Mouse (Mus musculus): ENCODE data around the gene Olfr1383. TPM values are rescaled to one million over a fixed set of nuclear protein-coding genes. Genes with fewer than 3 reads are reported as not detected.
A peak's percentile ranks its signal among the peaks of the same experiment; 100 is the strongest.
"Not testable (repeated sequence)": the region's sequence is repeated elsewhere in the genome, so short reads cannot be mapped to it uniquely, and the experiment has no call there.

Olfr1383 gene
- total RNA-seq (2021), result under 1 TPM; 0.69 to 0.91 TPM

DNA sequence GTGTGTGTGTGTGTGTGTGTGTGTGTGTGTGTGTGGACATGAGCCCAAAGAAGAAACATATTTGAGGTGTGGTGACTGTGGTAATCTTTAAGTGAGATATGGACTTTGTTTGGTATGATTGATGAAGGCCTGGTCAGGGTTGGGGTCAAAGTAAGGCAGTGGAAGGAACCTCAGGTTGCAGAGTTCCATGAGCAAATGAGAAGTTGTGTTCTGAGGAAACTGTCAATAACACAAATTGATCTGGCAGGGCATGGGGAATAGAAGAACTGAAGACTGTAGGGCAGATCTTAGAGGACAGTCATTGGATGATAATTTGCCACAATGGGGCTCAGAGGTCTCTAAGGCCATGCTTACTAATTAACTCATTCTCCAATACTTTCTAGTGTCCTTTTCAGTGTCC lies at the start of gene Olfr1383:
TSS of gene Olfr1383 (plus strand) at position 301 of the 400 bp plus-strand sequence.
- DNase-seq, result no peak
- intact Hi-C loops (cut with DNase I), result no loop called here

GRCm38 (mm10) chr11:49485973-49486372 lies 33.5 kb upstream of the Olfr1383 start:
- no peak for DNase-seq
- intact Hi-C loops (cut with DNase I), result no loop called here

- DNase-seq; intact Hi-C loops (cut with DNase I): not testable (repeated sequence)
Measured at GRCm38 (mm10) chr11:49488770-49489169, 30.7 kb upstream of the Olfr1383 start, which contains the start of gene Olfr1385. Gene Olfr1385 (plus strand): TSS chr11:49489070.

- intact Hi-C loops (cut with DNase I), result no loop called here
- peak in 1 of 2 experiments; percentile 14 for DNase-seq
Measured at GRCm38 (mm10) chr11:49518086-49518485, 1.4 kb upstream of the Olfr1383 start.

DNA sequence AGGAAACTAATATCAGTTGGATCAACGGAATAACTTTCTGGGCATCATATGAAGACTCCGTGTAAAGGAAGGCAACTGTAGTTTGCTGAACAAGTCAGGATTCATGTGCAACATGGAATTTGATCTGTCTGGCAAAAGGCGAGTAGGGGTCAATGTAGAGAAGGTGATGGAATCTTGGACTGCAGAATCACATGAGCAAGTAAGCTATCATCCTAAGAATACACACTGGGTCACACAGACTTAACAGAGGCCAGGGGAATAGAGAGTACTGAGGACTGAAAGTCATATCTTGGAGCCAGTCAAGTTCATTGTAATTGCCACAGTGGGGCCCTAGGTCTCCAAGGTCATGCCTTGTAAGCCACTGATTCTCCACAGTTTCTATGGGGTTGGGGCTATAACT lies 8.5 kb downstream of the Olfr1383 start, which contains the start of gene Olfr1382:
TSS of gene Olfr1382 (plus strand) at position 301 of the 400 bp plus-strand sequence.
- no peak for DNase-seq
- intact Hi-C loops (cut with DNase I), result no loop called here

- intact Hi-C loops (cut with DNase I), result no loop called here
- no peak for DNase-seq
Measured at GRCm38 (mm10) chr11:49532761-49533160, 13.3 kb downstream of the Olfr1383 start.

DNA sequence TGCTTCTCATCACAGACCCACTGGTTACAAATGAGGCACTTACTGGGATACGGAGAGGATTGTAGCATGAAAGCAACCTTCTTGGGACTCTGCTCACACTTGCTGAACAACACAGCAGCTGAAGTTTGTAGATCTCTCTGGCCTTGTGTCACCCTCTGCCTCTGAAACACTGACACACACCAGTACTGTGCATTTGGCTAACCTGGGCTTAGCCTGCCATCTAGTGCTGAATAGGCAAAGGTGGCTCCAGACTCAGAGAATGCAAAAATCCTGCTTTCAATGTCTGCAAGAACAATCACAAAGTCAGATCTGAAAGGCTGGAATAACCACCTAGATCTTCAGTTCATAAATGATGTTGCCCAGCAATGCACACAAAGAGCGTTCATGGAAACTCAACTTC lies 17.2 kb downstream of the Olfr1383 start:
- intact Hi-C loops (cut with DNase I), result loop anchor here (5.0 kb wide), 2 partner anchors 264 to 349 kb away; partner anchors contain the start of gene Btnl9
- DNase-seq, result peak; percentile 9 to 11

- intact Hi-C loops (cut with DNase I); DNase-seq: not testable (repeated sequence)
Measured at GRCm38 (mm10) chr11:49543149-49543548, 23.7 kb downstream of the Olfr1383 start, which contains the start of gene Olfr1381. Gene Olfr1381 (plus strand): TSS chr11:49543449.

- DNase-seq, result peak in 1 of 2 experiments; percentile 11
- intact Hi-C loops (cut with DNase I), result loop anchor here (5.0 kb wide), 1 partner anchor 362 kb away; no protein-coding TSS in a partner anchor
Measured at GRCm38 (mm10) chr11:49554033-49554432, 34.6 kb downstream of the Olfr1383 start.

DNA sequence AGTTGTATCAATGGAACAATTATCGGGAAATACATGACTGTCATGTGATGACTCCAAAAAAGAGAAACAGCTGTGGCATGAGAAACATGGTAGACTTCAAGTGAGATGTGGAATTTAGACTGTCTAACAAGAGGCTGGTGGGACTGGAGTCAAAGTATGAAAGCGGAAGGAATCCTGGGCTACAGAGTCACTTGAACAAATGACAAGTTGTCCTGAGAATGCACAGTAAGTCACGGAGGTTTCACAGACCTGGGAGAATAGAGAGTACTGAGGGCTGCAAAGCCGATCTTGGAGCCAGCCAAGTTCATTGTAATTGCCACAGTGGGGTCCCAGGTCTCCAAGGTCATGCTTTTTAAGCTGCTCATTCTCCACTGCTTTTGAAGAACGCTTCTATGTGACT lies 37.1 kb downstream of the Olfr1383 start, which contains the start of gene Olfr1380:
TSS of gene Olfr1380 (plus strand) at position 301 of the 400 bp plus-strand sequence.
- DNase-seq; intact Hi-C loops (cut with DNase I): not testable (repeated sequence)

DNA sequence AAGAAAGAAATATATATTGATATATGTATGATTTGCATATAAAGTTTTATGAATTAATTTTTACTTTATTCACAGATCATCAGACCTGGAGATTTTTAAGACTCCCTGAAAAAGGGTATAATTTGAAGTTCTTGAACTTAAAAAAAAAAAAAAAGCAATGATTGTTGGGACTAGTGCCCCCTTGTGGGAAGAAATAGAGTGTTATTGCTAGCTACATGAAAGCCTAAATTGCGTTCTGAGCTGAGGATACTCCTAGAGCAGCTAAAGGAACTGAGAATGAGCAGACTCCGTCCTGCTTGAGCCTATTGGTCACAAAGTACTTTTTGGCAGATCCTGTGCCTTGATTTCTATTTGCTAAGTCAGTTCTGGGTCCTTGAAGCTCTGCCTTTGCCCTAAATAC lies 55.6 kb downstream of the Olfr1383 start:
- DNase-seq; intact Hi-C loops (cut with DNase I): not testable (repeated sequence)

Other genes with a start within 250 kb of the Olfr1383 start
- gene Olfr1393, start 241.3 kb upstream of the Olfr1383 start, total RNA-seq (2021), result under 1 TPM; 0.17 to 0.35 TPM
- gene Olfr1392, start 234.4 kb upstream of the Olfr1383 start, total RNA-seq (2021), result not detected
- not detected for gene Olfr10, start 214.9 kb upstream of the Olfr1383 start, total RNA-seq (2021)
- gene Olfr1391, start 196.9 kb upstream of the Olfr1383 start, total RNA-seq (2021), result not detected
- gene Olfr1390, start 184.5 kb upstream of the Olfr1383 start, total RNA-seq (2021), result not detected
- not detected for gene Olfr1389, start 96.6 kb upstream of the Olfr1383 start, total RNA-seq (2021)
- gene Olfr1388, start 83.0 kb upstream of the Olfr1383 start, total RNA-seq (2021), result under 1 TPM; 0.10 to 0.14 TPM
- gene Olfr1387, start 64.3 kb upstream of the Olfr1383 start, total RNA-seq (2021), result not detected
- gene Olfr1386, start 54.6 kb upstream of the Olfr1383 start, total RNA-seq (2021), result not detected
- gene Olfr1385, start 30.6 kb upstream of the Olfr1383 start, total RNA-seq (2021), result not detected
- gene Olfr1384, start 12.9 kb upstream of the Olfr1383 start, total RNA-seq (2021), result under 1 TPM in 1 of 2 experiments, not detected in 1; 0.42 TPM
- gene Olfr1382, start 8.6 kb downstream of the Olfr1383 start, total RNA-seq (2021), result not detected
- gene Olfr1381, start 23.8 kb downstream of the Olfr1383 start, total RNA-seq (2021), result not detected
- not detected for gene Olfr1380, start 37.2 kb downstream of the Olfr1383 start, total RNA-seq (2021)
- 10 to 100 TPM; 14.5 to 14.9 TPM for gene Flt4, start 89.6 kb downstream of the Olfr1383 start, total RNA-seq (2021)
- gene Scgb3a1, start 144.0 kb downstream of the Olfr1383 start, total RNA-seq (2021), result 10 to 100 TPM in 1 of 2 experiments, not detected in 1; 15.7 TPM
- 10 to 100 TPM; 49.2 to 56.2 TPM for gene Cnot6, start 193.1 kb downstream of the Olfr1383 start, total RNA-seq (2021)

Measured in heart, postnatal 10 days (tissue).